Mouse (Mus musculus) kidney, adult 8-10 months (tissue): Measurements from ENCODE around the gene Fcgrt.
"Not testable (repeated sequence)": the region's sequence is repeated elsewhere in the genome, so short reads cannot be mapped to it uniquely, and the experiment has no call there.

ENCODE experiments used
- DNase-seq, 2 experiments: peaks; one replicate each; pipeline ENCODE4 v3.0.0; 2022

Gene Fcgrt

GRCm38 (mm10) chr7:45107052-45107645 lies 3.5 kb upstream of the Fcgrt start:
- DNase-seq = no peak

- DNase-seq = no peak
Measured at GRCm38 (mm10) chr7:45106441-45106840, 2.8 kb upstream of the Fcgrt start.

GRCm38 (mm10) chr7:45105491-45105890 lies 1.8 kb upstream of the Fcgrt start:
- no peak for DNase-seq

- no peak for DNase-seq
Measured at GRCm38 (mm10) chr7:45104941-45105340, 1.3 kb upstream of the Fcgrt start.

- peak; percentile 54 to 64 for DNase-seq
Measured at GRCm38 (mm10) chr7:45102940-45103585, 588 bp downstream of the Fcgrt start.

GRCm38 (mm10) chr7:45102441-45102840 lies 1.2 kb downstream of the Fcgrt start:
- no peak for DNase-seq

GRCm38 (mm10) chr7:45100046-45100445 lies 3.6 kb downstream of the Fcgrt start:
- no peak for DNase-seq

- DNase-seq = no peak
Measured at GRCm38 (mm10) chr7:45098541-45099240, 5.0 kb downstream of the Fcgrt start.

- DNase-seq = peak in 1 of 2 experiments; percentile 31
Measured at GRCm38 (mm10) chr7:45097479-45097878, 6.2 kb downstream of the Fcgrt start.

GRCm38 (mm10) chr7:45095965-45096364 lies 7.7 kb downstream of the Fcgrt start:
- not testable (repeated sequence) for DNase-seq

GRCm38 (mm10) chr7:45095367-45095766 lies 8.3 kb downstream of the Fcgrt start:
- DNase-seq = no peak

- DNase-seq = no peak
Measured at GRCm38 (mm10) chr7:45094121-45094520, 9.5 kb downstream of the Fcgrt start.

- DNase-seq = no peak
Measured at GRCm38 (mm10) chr7:45093516-45093905, 10.1 kb downstream of the Fcgrt start.

- no peak for DNase-seq
Measured at GRCm38 (mm10) chr7:45092828-45093515, 10.7 kb downstream of the Fcgrt start.

GRCm38 (mm10) chr7:45092048-45092447 lies 11.6 kb downstream of the Fcgrt start, which contains the start of gene Rcn3:
TSS of gene Rcn3 (minus strand) at chr7:45092221.
- DNase-seq = peak; percentile 56 to 57

GRCm38 (mm10) chr7:45091001-45091990 lies 12.4 kb downstream of the Fcgrt start:
- no peak for DNase-seq

GRCm38 (mm10) chr7:45090251-45090977 lies 13.2 kb downstream of the Fcgrt start:
- DNase-seq = no peak

- DNase-seq = no peak
Measured at GRCm38 (mm10) chr7:45088597-45088996, 15.1 kb downstream of the Fcgrt start.

- DNase-seq = no peak
Measured at GRCm38 (mm10) chr7:45086084-45086483, 17.6 kb downstream of the Fcgrt start.

- no peak for DNase-seq
Measured at GRCm38 (mm10) chr7:45083300-45083890, 20.3 kb downstream of the Fcgrt start.
